Mouse (Mus musculus) testis, postnatal 14 days (tissue): ENCODE data around the gene Tspear.
"Not testable (repeated sequence)": the region's sequence is repeated elsewhere in the genome, so short reads cannot be mapped to it uniquely, and the experiment has no call there.

ENCODE experiments used
- DNase-seq: peaks from one replicate; pipeline ENCODE4 v3.0.0; 2021; ENCODE audit warnings: low spot score

Tspear gene

DNA sequence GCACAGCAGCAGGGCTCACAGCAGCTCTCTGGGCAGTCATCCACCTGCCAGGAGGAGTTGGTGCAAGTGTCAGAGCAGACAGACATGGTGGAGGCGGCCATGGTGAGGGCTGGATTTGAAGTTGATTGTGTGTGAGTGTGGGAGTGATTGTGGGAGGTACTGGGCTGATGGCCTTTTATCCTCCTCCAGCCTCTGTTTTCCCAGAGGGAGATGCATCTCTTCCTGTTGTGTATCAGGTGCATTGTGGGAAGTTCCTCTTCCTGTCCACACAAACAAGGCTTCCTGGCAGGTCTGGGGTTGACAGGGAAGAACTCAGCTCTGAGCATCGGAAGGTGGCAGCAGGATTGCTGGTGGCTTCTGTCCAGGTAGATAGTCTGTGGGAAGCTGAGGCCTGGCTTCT is 108.6 kb downstream of the Tspear start, which contains the start of gene Gm9639:
TSS of gene Gm9639 (minus strand) at position 101 of the 400 bp plus-strand sequence.
- DNase-seq, result no peak

DNA sequence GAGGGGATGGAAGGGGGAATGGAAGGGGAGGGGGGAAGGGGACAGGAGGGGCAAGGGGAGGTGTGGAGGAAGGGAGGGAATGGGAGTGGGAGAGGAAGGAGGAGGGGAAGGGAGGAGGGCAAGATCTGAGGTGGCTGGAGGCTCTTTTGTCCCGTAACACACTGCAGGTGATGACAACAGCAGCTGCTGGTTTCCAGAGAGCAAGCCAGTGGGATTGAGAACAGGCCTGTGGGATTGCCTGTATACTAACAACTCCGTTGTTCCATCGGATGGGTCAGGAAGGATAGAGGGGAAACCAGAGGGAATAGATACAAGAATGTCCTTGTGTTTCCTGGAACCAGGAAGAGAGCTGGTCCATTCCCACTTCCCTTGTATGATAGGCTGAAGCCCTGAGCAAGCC is 111.3 kb downstream of the Tspear start:
- no peak for DNase-seq

DNA sequence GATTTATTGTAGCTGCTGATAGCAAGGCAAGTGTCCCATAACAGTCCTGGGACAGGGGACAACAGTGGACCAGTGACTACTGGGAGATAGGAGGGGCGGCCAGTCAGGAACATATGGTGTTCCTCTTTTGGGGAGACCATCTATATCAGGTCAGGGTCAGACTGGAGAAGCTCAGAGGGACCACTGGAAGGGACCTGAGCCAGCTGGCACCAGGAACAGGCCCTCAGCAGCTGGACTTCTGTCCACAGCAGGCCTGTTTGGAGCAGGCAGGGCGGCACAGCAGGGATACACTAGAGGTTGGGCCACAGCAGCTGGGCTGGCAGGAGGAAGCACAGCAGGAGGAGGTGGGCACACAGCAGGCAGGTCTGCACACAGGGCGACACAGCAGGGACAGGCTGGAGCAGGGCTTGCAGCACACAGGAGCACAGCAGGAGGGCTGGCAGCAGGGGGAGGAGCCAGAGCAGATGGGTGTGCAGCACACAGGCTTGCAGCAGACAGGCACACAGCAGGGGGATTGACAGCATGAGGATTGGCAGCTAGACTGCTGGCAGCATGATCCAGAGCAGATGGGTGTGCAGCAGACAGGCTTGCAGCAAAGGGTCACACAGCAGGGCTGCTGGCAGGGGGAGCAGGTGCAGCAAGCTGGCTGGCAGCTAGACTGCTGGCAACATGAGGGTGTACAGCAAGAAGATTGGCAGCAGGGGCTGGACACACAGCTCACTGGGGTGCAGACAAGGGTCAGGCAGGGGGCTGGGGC is 112.0 kb downstream of the Tspear start:
- DNase-seq, result not testable (repeated sequence)

DNA sequence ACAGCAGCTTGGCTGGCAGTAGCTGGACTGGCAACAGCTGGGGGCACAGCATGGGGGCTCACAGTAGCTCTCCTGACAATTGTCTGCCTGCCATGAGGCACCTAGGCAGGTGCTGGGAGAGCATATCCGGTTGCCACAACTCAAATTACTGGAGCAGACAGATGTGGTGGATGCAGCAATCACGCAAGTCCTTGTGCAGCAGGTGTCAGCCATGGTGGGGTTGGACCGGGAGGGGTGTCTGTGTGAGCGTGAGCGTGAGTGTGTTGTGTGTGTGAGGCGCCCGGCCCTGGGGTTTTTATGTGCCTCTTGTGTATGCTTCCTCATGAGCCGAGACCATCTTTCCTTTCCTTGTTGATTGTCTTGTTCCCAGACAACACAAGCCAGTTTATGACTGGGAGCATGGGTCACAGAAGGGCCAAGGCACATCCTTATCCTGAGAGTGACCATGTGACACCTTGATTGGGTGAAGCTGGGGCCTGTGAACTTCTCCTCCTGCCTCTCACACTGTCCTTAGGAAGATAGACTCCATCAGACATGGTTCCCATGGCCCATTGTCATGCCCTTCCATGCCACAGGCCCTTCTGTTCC is 112.6 kb downstream of the Tspear start, which contains the start of gene Gm19668:
TSS of gene Gm19668 (minus strand) at position 213 of the 588 bp plus-strand sequence.
- DNase-seq, result no peak

DNA sequence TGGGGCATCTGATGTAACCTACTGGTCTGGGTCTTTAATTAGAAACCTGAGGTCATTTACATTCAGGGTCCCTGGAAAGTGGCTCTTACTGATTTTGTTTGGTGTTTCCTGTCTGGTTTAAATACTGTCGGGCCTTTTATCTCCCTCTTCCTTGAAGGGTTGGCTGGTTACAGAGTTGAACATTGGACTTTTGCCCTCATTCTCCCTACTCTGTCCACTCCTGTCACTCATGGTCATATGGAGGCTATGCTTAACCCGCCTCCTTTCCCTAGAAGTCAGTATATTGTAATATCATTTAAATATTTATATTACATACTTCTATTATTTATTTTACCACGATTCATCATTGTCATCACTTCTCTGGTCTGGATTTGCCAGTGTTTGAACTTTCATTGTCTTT is 117.7 kb downstream of the Tspear start:
- no peak for DNase-seq

DNA sequence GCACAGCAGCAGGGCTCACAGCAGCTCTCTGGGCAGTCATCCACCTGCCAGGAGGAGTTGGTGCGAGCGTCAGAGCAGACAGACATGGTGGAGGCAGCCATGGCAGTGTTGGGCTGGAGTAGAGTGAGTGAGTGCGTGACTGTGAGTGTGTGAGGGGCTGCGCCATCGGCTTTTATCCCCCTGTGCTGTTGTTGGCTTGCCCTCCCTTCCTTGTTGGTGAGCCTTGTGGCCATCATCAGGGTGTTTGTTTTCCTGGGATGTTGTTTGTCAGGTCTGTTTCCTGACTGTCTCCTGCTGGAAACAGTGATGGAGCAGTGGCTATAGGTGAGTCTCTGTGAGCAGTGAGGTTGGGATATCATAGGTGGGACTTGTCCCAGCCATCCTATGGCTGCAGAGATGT is 125.4 kb downstream of the Tspear start, which contains the start of gene Gm9507:
TSS of gene Gm9507 (minus strand) at position 101 of the 400 bp plus-strand sequence.
- no peak for DNase-seq

DNA sequence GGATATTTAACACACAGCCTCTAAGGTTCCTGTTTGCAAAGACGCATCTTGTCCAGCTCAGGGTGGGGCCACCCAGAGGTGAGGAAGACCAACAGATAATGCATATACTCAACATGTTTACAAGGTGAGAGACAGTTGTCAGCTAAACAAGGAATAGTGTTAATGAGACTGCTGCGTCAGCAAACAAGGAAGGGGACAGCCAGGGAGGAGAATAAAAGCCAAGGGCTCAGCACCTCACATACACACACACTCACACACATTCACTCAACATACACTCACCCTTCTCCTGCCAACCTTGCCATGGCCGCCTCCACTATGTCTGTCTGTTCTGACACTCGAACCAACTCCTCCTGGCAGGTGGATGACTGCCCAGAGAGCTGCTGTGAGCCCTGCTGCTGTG is 128.0 kb downstream of the Tspear start, which contains the start of gene Gm2696:
TSS of gene Gm2696 (plus strand) at position 301 of the 400 bp plus-strand sequence.
- no peak for DNase-seq

DNA sequence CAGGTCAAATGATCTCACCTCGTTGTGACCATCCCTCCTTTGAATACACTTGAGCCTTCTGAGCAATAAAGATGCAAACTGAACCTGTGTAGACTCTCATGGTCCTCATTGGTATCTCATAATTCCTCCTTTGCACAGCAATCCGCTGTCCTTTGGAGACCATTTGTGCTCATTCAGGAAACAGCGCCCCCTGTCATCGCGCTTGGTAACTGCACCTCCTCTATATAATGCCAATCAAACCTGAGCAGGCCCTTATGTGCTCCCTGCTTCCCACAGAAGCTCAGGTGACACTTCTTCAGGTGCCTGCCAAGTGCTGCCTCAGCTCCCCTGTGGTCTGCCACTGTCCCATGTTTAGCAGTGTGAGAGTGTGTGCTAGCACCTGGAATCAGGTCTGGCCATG is 129.1 kb downstream of the Tspear start:
- no peak for DNase-seq

DNA sequence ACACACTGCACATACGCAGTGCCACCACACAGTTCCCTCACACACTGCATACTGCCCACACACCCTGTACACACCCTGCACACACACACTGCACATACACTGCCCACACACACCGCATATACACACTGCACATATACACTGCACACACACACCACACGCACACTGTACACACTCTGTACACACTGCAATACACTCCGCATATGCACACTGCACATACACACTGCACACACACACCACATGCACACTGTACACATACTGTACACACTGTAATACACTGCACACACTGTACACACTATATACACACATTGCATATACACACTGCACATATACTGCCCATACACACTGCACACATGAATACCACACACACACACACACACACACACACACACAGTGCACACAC is 132.2 kb downstream of the Tspear start:
- DNase-seq, result no peak

DNA sequence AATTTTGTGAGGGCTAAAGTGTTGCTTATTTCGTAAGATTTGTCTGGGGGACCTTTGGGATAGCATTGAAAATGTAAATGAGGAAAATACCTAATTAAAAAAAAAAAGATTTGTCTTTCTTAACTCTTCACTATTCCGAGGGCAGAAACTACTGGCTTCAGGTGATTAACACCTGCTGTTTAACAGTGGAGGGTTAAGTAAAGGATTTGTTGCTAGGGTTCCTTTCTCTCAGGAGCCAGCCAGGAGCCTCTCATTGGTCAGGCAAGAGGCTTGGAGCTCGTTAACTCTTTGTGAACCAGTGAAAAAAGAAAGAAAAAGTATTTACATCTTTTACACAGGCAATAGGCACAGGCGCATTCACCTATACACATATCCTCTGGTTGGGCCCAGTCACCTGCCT is 132.8 kb downstream of the Tspear start:
- peak; percentile 16 for DNase-seq

DNA sequence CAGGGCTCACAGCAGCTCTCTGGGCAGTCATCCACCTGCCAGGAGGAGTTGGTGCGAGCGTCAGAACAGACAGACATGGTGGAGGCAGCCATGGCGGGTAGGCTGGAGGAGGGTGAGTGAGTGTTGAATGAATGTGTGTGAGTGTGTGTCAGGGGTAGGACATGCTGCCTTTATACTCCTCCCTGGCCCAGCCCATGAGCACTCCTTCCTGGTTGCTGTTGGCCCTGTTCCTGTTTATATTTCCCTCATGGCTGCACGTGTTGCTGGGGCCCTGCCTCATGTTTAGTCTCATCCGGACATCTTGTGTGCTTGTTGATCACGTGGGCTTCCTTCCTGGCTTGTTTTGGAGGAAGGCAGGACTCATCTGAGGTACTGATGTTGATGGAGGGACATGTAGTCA is 140.6 kb downstream of the Tspear start, which contains the start of gene Krtap10-4:
TSS of gene Krtap10-4 (minus strand) at position 145 of the 400 bp plus-strand sequence.
- no peak for DNase-seq

DNA sequence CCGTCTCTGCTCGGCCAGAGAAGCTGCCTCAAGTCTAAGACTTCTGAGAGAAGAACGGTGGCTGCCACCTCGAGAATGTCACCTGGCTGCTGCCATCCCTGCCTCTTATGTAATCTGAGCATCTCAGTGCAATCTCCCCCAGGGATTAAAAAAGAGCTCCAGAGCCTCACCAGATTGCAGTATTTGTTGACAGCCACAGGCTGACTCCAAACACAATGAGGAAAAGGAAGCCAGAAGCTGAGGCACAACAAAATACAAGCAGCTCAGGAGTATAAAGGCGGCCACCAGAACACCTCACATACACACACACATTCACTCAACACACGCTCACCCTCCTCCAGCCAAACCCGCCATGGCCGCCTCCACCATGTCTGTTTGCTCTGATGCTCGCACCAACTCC is 149.3 kb downstream of the Tspear start, which contains the start of gene Krtap10-10:
TSS of gene Krtap10-10 (plus strand) at position 301 of the 400 bp plus-strand sequence.
- no peak for DNase-seq

DNA sequence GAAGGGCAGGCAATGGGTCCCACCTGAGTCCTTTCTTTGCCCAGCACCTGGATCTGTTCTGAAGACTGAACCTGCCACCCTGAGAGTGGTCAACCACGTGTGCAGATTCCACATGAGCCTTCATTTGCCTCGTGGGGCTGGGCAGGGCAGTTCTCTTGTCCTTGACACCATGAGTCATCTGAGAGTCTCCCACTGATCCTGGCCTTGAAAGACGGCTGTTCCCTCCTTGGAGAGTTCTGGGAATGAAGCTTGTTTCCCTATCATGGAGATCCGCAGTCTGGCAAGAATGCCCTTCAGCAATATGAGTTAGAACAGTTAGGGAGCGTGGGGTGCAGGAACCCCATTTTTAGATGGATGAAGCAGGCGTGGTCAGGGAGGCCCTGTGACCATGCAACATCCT is 152.6 kb downstream of the Tspear start:
- no peak for DNase-seq

DNA sequence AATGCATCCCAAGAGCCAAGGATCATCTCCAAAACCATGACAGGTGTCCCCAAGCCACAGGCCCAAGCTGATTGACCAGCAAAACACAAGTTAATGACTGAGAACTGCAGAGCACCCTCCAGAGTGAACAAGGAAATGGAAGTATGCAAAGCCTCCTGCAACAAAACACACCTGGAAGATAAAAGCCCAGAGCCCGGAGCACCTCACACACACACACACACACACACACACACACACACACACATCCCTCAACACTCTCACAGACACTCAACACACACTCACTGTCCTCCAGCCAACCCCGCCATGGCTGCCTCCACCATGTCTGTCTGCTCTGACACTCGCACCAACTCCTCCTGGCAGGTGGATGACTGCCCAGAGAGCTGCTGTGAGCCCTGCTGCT is 160.1 kb downstream of the Tspear start, which contains the start of gene Gm36176:
TSS of gene Gm36176 (plus strand) at position 301 of the 400 bp plus-strand sequence.
- no peak for DNase-seq

DNA sequence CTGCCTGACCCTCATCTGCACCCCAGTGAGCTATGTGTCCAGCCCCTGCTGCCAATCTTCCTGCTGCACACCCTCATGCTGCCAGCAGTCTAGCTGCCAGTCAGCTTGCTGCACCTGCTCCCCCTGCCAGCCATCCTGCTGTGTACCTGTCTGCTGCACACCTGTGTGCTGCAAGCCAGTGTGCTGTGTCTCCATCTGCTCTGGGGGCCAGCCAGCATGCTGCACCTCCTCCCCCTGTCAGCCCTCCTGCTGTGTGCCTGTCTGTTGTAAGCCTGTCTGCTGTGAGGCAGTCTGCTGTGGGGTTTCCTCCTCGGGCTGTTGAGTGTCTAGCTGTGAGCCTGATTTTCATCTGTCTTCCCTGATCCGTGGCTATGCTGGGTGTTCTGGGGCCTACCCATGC is 160.6 kb downstream of the Tspear start:
- DNase-seq, result no peak

DNA sequence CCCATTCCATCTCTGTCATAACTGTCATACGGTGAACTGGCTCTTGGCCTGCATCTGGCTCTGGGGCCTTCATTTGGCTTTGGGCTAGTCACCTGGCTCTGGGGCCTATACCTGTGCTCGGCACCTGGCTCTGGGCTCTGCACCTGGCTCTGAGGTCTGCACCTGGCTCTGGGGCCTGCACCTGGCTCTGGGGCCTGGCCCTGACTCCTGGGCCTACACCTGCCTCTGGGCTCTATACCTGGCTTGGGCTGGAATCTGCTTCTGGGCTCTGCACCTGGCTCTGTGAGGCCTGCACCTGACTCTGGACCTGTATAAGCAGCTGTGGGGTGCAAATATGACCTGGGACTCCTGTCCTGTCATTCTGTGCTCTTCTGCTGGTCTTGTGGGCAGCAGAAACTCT is 161.2 kb downstream of the Tspear start:
- no peak for DNase-seq

DNA sequence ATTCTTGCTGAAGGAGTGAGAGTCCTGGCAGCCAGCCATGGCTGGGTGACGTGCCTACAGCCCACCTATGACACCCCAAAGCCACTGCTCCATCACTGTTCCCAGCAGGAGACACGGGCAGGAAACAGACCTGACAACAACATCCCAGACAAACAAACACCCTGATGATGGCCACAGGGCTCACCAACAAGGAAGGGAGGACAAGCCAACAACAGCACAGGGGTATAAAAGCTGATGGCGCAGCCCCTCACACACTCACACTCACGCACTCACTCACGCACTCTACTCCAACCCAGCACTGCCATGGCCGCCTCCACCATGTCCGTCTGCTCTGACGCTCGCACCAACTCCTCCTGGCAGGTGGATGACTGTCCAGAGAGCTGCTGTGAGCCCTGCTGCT is 166.2 kb downstream of the Tspear start, which contains the start of gene Gm10318:
TSS of gene Gm10318 (plus strand) at position 301 of the 400 bp plus-strand sequence.
- DNase-seq, result no peak

DNA sequence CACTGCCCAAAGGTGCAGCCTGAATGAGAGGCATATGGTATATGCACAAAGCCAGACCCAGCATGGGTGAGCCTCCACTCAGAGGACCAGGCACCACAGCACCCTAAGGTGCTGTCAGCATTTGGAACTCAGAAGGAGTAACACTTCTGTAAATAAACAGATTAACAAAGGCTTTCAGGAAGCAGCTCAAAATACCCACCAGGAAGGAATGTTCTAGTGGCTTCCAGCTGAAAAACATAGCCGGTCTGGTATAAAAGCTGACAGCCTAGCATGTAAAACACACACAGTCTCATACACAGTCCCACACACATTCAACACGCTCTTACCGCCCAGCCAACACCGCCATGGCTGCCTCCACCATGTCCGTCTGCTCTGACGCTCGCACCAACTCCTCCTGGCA is 175.3 kb downstream of the Tspear start, which contains the start of gene Gm3285:
TSS of gene Gm3285 (plus strand) at position 301 of the 400 bp plus-strand sequence.
- no peak for DNase-seq

DNA sequence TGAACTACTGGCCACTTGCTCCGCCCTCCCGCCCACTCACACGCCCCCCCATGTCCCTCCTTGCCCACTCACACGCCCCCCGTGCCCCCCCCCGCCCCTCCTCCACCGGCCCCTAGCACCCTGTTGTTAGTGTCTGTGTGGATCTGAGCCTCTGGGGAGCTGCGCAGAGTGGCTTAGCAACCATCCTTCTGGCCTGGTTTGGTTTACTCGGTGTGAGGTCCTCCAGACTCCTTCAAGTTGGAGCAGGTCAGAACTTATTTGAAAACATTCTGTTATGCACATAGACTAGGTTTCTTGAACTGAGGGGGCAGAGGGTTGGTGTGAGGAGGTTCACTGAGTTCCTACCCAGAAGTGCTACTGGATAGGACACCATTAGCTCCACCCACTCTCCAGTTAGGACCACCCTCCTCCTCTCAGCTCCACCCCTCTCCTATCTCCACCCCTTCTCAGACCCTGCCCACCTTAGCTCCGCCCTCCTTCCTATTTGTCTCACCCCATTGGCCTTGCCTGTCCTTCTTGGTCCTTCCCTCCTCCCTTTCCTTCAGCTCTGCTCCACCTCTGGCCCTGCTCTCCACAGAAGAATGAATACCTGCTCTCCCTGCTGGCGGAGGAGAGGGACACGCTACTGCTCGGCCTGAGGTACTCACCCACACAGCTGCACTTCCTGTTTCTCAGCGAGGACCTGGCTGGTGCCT is 177.8 kb downstream of the Tspear start:
- DNase-seq, result peak; percentile 72

DNA sequence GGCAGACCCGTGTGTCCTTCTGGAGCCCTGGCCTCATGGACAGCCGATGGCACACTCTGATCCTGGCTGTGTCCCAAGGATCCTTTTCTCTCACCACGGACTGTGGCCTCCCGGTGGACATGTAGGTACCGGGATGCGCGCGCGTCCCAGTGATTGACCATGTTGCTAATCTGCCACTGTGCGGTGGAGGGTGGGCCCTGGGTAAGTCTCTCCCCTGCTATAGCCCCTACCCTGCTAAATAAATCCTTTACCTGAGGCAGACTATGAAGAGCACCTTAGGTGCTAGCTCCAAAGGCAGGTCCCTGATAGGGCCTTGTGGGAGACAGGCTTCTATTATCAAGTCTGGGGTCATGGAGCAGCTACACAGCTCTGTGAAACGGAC is 178.4 kb downstream of the Tspear start:
- DNase-seq, result no peak

DNA sequence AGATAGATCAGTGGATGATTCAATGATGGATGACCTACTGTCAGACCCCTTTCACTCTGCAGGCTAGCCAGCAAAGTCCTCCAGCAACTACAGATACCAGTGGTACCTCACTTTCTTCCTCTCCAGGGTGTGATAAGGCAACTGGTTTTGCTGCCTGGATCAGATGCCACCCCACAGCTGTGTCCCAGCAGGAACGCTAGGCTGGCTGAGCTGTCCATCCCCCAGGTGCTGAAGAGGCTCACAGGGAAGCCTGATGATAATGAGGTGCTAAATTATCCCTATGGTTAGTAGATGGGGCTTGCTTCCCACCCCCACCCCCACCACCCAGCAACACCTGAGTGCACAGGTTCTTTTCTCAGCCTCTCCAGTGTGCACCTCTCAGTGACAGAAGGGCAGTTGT is 181.2 kb downstream of the Tspear start:
- no peak for DNase-seq

DNA sequence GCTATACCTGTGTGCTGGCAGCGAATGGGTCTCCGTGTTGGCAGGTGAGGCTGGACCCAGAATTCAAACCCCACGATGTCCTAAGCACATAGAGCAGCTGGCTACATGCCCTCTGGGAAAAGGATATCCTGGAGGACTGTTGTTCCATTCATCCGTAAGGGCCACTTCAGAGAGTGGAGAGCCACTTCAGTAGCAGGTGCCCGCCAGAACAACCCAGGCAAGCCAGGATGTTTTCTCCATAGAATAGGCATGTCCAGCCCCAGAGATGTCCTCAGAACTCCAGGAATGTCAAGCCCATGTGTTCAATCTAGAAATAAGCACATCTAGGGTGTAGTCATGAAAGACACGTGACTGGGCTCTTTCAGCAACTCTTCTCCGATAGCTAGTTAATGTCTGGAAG is 183.3 kb downstream of the Tspear start:
- DNase-seq, result no peak
